Mouse (Mus musculus) small intestine, adult 2 months (tissue): ENCODE measurements around the gene Thrsp.

Experiments used
- CTCF ChIP-seq: fragments of 200-500 bp; IDR thresholded peaks from 2 replicates; pipeline ENCODE4 v1.5.1; 2012; ENCODE audit warnings: low read depth, mild to moderate bottlenecking, control low read depth, inconsistent platforms, low read length, moderate library complexity, mixed read lengths; ENCODE audit not compliant: insufficient replicate concordance, insufficient read length; ENCODE audit errors: extremely low read depth
- POLR2A ChIP-seq: fragments of 200-500 bp; IDR thresholded peaks from 2 replicates; pipeline ENCODE4 v1.6.1; 2012; ENCODE audit warnings: low read depth, mild to moderate bottlenecking, control low read depth, inconsistent platforms, low read length, moderate library complexity

- TF ChIP-seq CTCF (no peak), POLR2A (no peak)
Observed at GRCm38 (mm10) chr7:97392079-97392445, 25.5 kb downstream of the Thrsp start.
